Mouse (Mus musculus): ENCODE measurements at regions not wholly inside any gene's neighbourhood (a gene's known extent, or its start where the extent isn't known, plus 50 kb on each side); places are given as distances from the start of the nearest gene placed in this dataset.

GRCm38 (mm10) chr13:99607208-99607607 lies 90.9 kb upstream of the Map1b start:
- TF ChIP-seq GATA1 (IDR thresholded peaks at IDR 0.05; ENCODE audit: borderline replicate concordance, low read length) (no peak), FLI1 (IDR thresholded peaks at IDR 0.05; ENCODE audit: low read length) (no peak)

All from megakaryocyte, embryonic 14.5 days (primary cell).